Mouse (Mus musculus): ENCODE results near the gene Impg2. TPM values are rescaled to one million over a fixed set of nuclear protein-coding genes. Genes with fewer than 3 reads are reported as not detected.

The Impg2 gene
- polyA plus RNA-seq, 1 experiment from 2014 or later, result 0.26 TPM

- Histone ChIP-seq H3K4me2 (no peak overlapping the region), H3K27me3 (no peaks in the 10 kb centered on the region), H3K9ac (no peak overlapping the region), H3K36me3 (no peaks in the 10 kb centered on the region), H3K9me3 (no peaks in the 10 kb centered on the region), H3K4me1 (replicated peaks) (no peaks in the 10 kb centered on the region), H3K4me3 (no peak overlapping the region), H3K27ac (replicated peaks) (no peak overlapping the region)
- no peak for ATAC-seq (ENCODE audit: low FRiP score, low read depth)
- WGBS, result 67% methylated on average over 4 of the region's 4 CpGs
Measured at GRCm38 (mm10) chr16:56307575-56307974, 103.5 kb downstream of the Impg2 start.

GRCm38 (mm10) chr16:56311291-56311690 is 107.2 kb downstream of the Impg2 start:
- H3K4me2 ChIP-seq, result no peak overlapping the region
- ATAC-seq (ENCODE audit: low FRiP score, low read depth), result no peak
- no peak overlapping the region for H3K27ac ChIP-seq (replicated peaks)
- H3K36me3 ChIP-seq, result no peaks in the 10 kb centered on the region
- H3K9ac ChIP-seq, result no peak overlapping the region
- H3K4me1 ChIP-seq (replicated peaks), result no peaks in the 10 kb centered on the region
- H3K27me3 ChIP-seq, result no peaks in the 10 kb centered on the region
- no peaks in the 10 kb centered on the region for H3K9me3 ChIP-seq
- H3K4me3 ChIP-seq, result no peak overlapping the region

Other genes starting within 250 kb of the Impg2 start
- gene Rpl24, start 238.0 kb upstream of the Impg2 start, polyA plus RNA-seq (2015; fragmentation: Nextera tagmentation; extraction: Ambion mirVana), result 454 and 488 TPM in 2 replicates
- gene Zbtb11, start 230.4 kb upstream of the Impg2 start, polyA plus RNA-seq (2015; fragmentation: Nextera tagmentation; extraction: Ambion mirVana), result 22.1 and 23.3 TPM in 2 replicates
- 193 and 199 TPM in 2 replicates for gene Pcnp, start 174.6 kb upstream of the Impg2 start, polyA plus RNA-seq (2015; fragmentation: Nextera tagmentation; extraction: Ambion mirVana)
- 17.7 and 18.0 TPM in 2 replicates for gene Trmt10c, start 166.5 kb upstream of the Impg2 start, polyA plus RNA-seq (2015; fragmentation: Nextera tagmentation; extraction: Ambion mirVana)
- gene Senp7, start 156.0 kb upstream of the Impg2 start, polyA plus RNA-seq (2015; fragmentation: Nextera tagmentation; extraction: Ambion mirVana), result 45.5 and 50.4 TPM in 2 replicates

Data from hindbrain, embryonic 15.5 days (tissue).